26 mouse cellular contexts compared by ENCODE assay signal in genomic region chr2:131821708-131821990, GRCm38 (mm10). TPM values are rescaled to one million over a fixed set of nuclear protein-coding genes. Genes with fewer than 3 reads are reported as not detected.
A peak's percentile ranks its signal among the peaks of the same experiment; 100 is the strongest.
DNase-seq lines count a peak whose midpoint lies in the region; ATAC-seq and TF ChIP-seq lines count a peak whose summit lies in the region.
"Had no signal": no experiment of that assay in that cellular context is flagged by ENCODE, and none has a peak within 500 bp of the region (broad histone marks: within the 10 kb centered on the region; RNA-seq: fewer than 3 reads in every experiment).

No protein-coding gene starts in this region.

- peaks cover 64% of the 10 kb centered on the region for H3K4me1 ChIP-seq in liver, embryonic 15.5 days (replicated peaks)
- H3K4me1 ChIP-seq: embryonic facial prominence, embryonic 12.5 days had no signal

- no peak overlapping the region for H3K4me3 ChIP-seq in left cerebral cortex, adult 2 months
- H3K4me3 ChIP-seq in liver, embryonic 15.5 days (replicated peaks), result no peak overlapping the region
- H3K4me3 ChIP-seq: embryonic facial prominence, embryonic 12.5 days; embryonic facial prominence, embryonic 15.5 days; forebrain, embryonic 12.5 days; forebrain, embryonic 15.5 days; heart, embryonic 13.5 days; hindbrain, embryonic 10.5 days; hindbrain, embryonic 13.5 days had no signal

- intact Hi-C loops in left cerebral cortex, adult 2 months (cut with DNase I), result loop anchor here (2.0 to 10.0 kb wide), 3 partner anchors 233 to 419 kb away; no protein-coding TSS in a partner anchor
- intact Hi-C loops in left cerebral cortex, postnatal 10 days (cut with DNase I), result loop anchor here (1.0 to 5.0 kb wide), 2 partner anchors 128 to 426 kb away; partner anchors contain the start of gene Tmem230
- intact Hi-C loops in heart, postnatal 36 days (cut with DNase I), result loop anchor here (2.0 to 10.0 kb wide), 3 partner anchors 291 to 663 kb away; no protein-coding TSS in a partner anchor

- in situ Hi-C loops in Patski (cut with MboI; ENCODE audit: low pct_unique_long_range_greater_than_20kb), result loop anchor here (5.0 kb wide), 2 partner anchors 296 to 416 kb away; no protein-coding TSS in a partner anchor

- no peaks in the 10 kb centered on the region for H3K9me3 ChIP-seq in liver, embryonic 15.5 days (replicated peaks)
- H3K9me3 ChIP-seq: embryonic facial prominence, embryonic 12.5 days; embryonic facial prominence, embryonic 15.5 days; forebrain, embryonic 12.5 days; forebrain, embryonic 15.5 days; heart, embryonic 13.5 days; hindbrain, embryonic 10.5 days; hindbrain, embryonic 13.5 days had no signal

- POLR2A ChIA-PET in Patski (lab: Charles Lee), result no interaction called here

- no peak overlapping the region for H3K9ac ChIP-seq in liver, embryonic 15.5 days
- H3K9ac ChIP-seq: embryonic facial prominence, embryonic 12.5 days; embryonic facial prominence, embryonic 15.5 days; forebrain, embryonic 12.5 days; forebrain, embryonic 15.5 days; heart, embryonic 13.5 days; hindbrain, embryonic 13.5 days had no signal

- no peaks in the 10 kb centered on the region for H3K27me3 ChIP-seq in liver, embryonic 15.5 days
- no peaks in the 10 kb centered on the region for H3K27me3 ChIP-seq in Patski
- H3K27me3 ChIP-seq: embryonic facial prominence, embryonic 12.5 days; embryonic facial prominence, embryonic 15.5 days; hindbrain, embryonic 13.5 days had no signal

- H3K36me3 ChIP-seq in liver, embryonic 15.5 days (replicated peaks), result no peaks in the 10 kb centered on the region
- H3K36me3 ChIP-seq: embryonic facial prominence, embryonic 12.5 days; embryonic facial prominence, embryonic 15.5 days; forebrain, embryonic 12.5 days; forebrain, embryonic 15.5 days; heart, embryonic 13.5 days; hindbrain, embryonic 10.5 days; hindbrain, embryonic 13.5 days had no signal

- no peak for TF ChIP-seq CTCF in left cerebral cortex, adult 2 months (IDR thresholded peaks at IDR 0.05)
- TF ChIP-seq CTCF in Patski (IDR thresholded peaks at IDR 0.05), result no peak
- TF ChIP-seq CTCF in brain, embryonic 14.5 days (IDR thresholded peaks at IDR 0.05; ENCODE audit: borderline replicate concordance, extremely low read depth, insufficient read depth, insufficient read length), result no peak

- CTCF ChIA-PET in Patski (lab: Charles Lee), result interaction anchor here (0.7 to 1.9 kb wide), 14 partner anchors 14 to 296 kb away, joined by 3 to 15 read pairs (median 4); no protein-coding TSS in a partner anchor

- no peak overlapping the region for H3K4me2 ChIP-seq in liver, embryonic 15.5 days
- H3K4me2 ChIP-seq: embryonic facial prominence, embryonic 12.5 days; embryonic facial prominence, embryonic 15.5 days; forebrain, embryonic 12.5 days; forebrain, embryonic 15.5 days; heart, embryonic 13.5 days; hindbrain, embryonic 13.5 days had no signal

- 61% methylated on average over 3 of the region's 3 CpGs for WGBS in liver, embryonic 15.5 days (ENCODE audit: insufficient replicate concordance)

- peak overlapping the region; percentile 51 for H3K27ac ChIP-seq in left cerebral cortex, adult 2 months
- H3K27ac ChIP-seq in liver, embryonic 15.5 days (replicated peaks), result peak overlapping the region; percentile 69
- H3K27ac ChIP-seq: embryonic facial prominence, embryonic 12.5 days; embryonic facial prominence, embryonic 15.5 days; forebrain, embryonic 12.5 days; forebrain, embryonic 15.5 days; heart, embryonic 13.5 days; hindbrain, embryonic 10.5 days; hindbrain, embryonic 13.5 days had no signal

- no peak for ATAC-seq in liver, embryonic 15.5 days (ENCODE audit: insufficient read depth)
- ATAC-seq in Patski, result peak; percentile 53

- no peak for TF ChIP-seq POLR2A in brain, embryonic 14.5 days (IDR thresholded peaks at IDR 0.05; ENCODE audit: borderline replicate concordance, extremely low read depth, insufficient read depth, insufficient read length, poor library complexity, severe bottlenecking)

- DNase-seq in left cerebral cortex, adult 2 months (ENCODE audit: extremely low spot score in 1 of 2, low spot score in 2 of 2), result no peak
- no peak for DNase-seq in left cerebral cortex, postnatal 10 days (ENCODE audit: extremely low spot score in 1 of 2, low spot score in 2 of 2)
- no peak for DNase-seq in liver
- no peak for DNase-seq in Patski (ENCODE audit: low read depth, low spot score)
- peak; percentile 15 for DNase-seq in brain, embryonic 14.5 days (ENCODE audit: low read depth)
- no peak for DNase-seq in heart, postnatal 36 days

RNA-seq across cellular contexts. Expression of gene Erv3, which starts 37.9 kb away (rescaled TPM):
- total RNA-seq in left cerebral cortex, adult 2 months (2021), result under 1 TPM; 0.09 to 0.19 TPM
- total RNA-seq in left cerebral cortex, postnatal 10 days (2021), result under 1 TPM; 0.09 to 0.14 TPM
- polyA plus RNA-seq in liver, embryonic 15.5 days (2015; fragmentation: Nextera tagmentation; extraction: Ambion mirVana), result not detected in 2 replicates
- polyA plus RNA-seq in Patski (2021), result not detected
- polyA plus RNA-seq in brain, embryonic 14.5 days (2012; rRNA removed), result 0.03 and 0.04 TPM in 2 replicates
- total RNA-seq in heart, postnatal 36 days (2021), result not detected
- total RNA-seq: adrenal gland, adult 18-20 months; adrenal gland, postnatal 10 days; adrenal gland, postnatal 36 days; common myeloid progenitor, adult 5-6 weeks; gastrocnemius, adult 8-10 months; gastrocnemius, postnatal 25 days; heart, adult 18-20 months; heart, postnatal 14 days had no signal
- polyA plus RNA-seq: C2C12; CD4-positive, CD25-positive, alpha-beta regulatory T cell, adult 4 months; embryonic facial prominence, embryonic 12.5 days; forebrain, embryonic 12.5 days; forebrain, embryonic 15.5 days; heart, embryonic 13.5 days; heart, embryonic 16.5 days; hindbrain, embryonic 13.5 days; hindbrain, embryonic 16.5 days had no signal
